Mouse (Mus musculus) cortical plate, adult 2 months (tissue): ENCODE results near the gene Nbeal2.

Experiments used
- CTCF ChIP-seq: fragments of 200-500 bp; IDR thresholded peaks from 2 replicates; pipeline ENCODE4 v1.5.1; 2011; ENCODE audit warnings: mild to moderate bottlenecking, control low read depth, low read length; ENCODE audit not compliant: insufficient read depth; ENCODE audit errors: extremely low read depth
- POLR2A ChIP-seq: fragments of 200-500 bp; IDR thresholded peaks from 2 replicates; pipeline ENCODE4 v1.6.1; 2011; ENCODE audit warnings: mild to moderate bottlenecking, low read length, control low read depth; ENCODE audit not compliant: insufficient read depth; ENCODE audit errors: extremely low read depth

GRCm38 (mm10) chr9:110673107-110673752 is 19.3 kb upstream of the Nbeal2 start:
- TF ChIP-seq CTCF (no peak), POLR2A (no peak)
